Mouse (Mus musculus): ENCODE results near the gene Zfp747. TPM values are rescaled to one million over a fixed set of nuclear protein-coding genes. Genes with fewer than 3 reads are reported as not detected.
A peak's percentile ranks its signal among the peaks of the same experiment; 100 is the strongest.
"Not testable (repeated sequence)": the region's sequence is repeated elsewhere in the genome, so short reads cannot be mapped to it uniquely, and the experiment has no call there.

Zfp747 gene
- polyA plus RNA-seq, 1 experiment = 5.5 TPM

DNA sequence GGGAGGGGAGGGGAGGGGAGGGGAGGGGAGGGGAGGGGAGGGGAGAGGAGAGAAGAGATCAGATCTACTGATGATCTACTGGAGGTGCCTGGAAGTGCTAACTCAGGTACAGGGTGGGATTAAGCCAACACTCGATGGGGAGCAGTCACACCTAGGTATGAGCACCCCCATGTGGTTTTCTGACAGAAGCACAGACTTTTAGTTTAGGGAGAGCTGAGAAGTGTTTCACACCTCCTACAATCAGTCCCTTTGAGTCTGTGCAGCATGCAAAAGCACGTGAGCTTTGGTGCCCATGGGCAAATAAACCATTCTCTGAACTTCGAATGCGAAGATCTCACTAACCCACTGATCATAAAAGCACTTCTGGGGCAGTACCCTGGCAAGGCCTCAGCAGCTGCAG, 33.5 kb downstream of the Zfp747 start:
- Histone ChIP-seq H3K4me3 (ENCODE audit: insufficient read depth, low read length) (no peak overlapping the region), H3K4me1 (ENCODE audit: control insufficient read depth, insufficient read depth, low read length) (peaks cover 2% of the 10 kb centered on the region; the same call in 1 of the 2 replicates), H3K27ac (ENCODE audit: insufficient read depth, low read length) (no peak overlapping the region)
- TF ChIP-seq POLR2A (IDR thresholded peaks at IDR 0.05; ENCODE audit: extremely low read depth, insufficient read depth, low read length) = no peak
- peak; percentile 53 for TF ChIP-seq CTCF (IDR thresholded peaks at IDR 0.05; ENCODE audit: extremely low read depth, insufficient read depth, low read length)

DNA sequence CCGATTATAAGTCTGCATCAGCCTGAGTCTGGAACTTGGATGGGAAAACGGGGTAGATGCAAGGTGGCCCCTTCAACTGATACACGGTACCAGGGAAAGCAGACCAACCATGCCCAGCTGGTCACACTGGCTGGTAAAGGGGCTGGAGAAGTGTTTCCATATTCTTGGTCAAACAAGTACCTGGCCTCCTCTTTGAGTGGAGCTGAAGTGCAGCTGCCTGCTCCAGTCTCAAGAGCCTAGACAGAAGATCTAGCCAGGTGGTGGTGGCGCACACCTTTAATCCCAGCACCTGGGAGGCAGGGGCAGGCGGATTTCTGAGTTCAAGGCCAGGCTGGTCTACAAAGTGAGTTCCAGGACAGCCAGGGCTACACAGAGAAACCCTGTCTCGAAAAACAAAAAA, 34.0 kb downstream of the Zfp747 start:
- not testable (repeated sequence) for H3K4me3 ChIP-seq (ENCODE audit: insufficient read depth, low read length); H3K27ac ChIP-seq (ENCODE audit: insufficient read depth, low read length); H3K4me1 ChIP-seq (ENCODE audit: control insufficient read depth, insufficient read depth, low read length)

DNA sequence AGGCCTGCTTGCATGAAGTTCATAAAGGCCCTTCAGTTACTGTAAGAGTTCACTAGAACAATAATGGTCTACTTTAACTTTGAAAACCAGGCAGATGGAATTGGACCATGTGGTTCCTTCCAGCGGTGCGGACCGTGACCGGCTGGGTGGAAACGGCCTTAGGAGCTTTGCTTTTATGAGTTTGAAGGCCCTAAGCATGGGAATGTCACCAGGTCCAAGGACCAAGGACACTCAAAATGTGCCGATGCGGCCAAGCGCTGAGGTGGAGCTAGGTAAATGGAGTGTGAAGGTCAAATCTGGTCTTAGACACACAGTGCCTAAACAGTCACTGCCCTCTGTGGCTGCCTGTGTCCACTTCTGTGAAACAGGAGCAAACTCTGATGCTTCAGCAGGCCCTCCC, 34.5 kb downstream of the Zfp747 start:
- TF ChIP-seq CTCF (IDR thresholded peaks at IDR 0.05; ENCODE audit: extremely low read depth, insufficient read depth, low read length) = no peak
- no peak; the same call in 1 of the 2 replicates for TF ChIP-seq POLR2A (IDR thresholded peaks at IDR 0.05; ENCODE audit: extremely low read depth, insufficient read depth, low read length)
- no peak overlapping the region for H3K4me3 ChIP-seq (ENCODE audit: insufficient read depth, low read length)
- no peaks in the 10 kb centered on the region; the same call in 1 of the 2 replicates for H3K4me1 ChIP-seq (ENCODE audit: control insufficient read depth, insufficient read depth, low read length)
- no peak overlapping the region for H3K27ac ChIP-seq (ENCODE audit: insufficient read depth, low read length)

DNA sequence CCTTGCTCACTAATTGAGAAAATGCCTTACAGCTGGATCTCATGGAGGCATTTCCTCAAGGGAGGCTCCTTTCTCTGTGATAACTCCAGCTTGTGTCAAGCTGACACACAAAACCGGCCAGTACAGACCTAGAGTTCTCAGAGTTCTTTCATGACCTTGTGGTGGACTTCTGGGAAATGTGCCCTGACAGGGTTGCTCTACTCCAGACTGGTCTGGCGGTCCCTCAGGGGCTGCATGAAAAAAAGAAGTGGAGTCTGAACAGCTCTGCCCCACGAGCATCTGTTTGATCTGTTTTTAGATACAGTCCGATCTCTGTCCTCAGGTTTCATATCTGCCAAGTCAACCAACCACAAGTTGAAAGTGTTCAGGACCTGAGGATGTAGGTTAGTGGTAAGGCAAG, 38.2 kb downstream of the Zfp747 start:
- Histone ChIP-seq H3K4me3 (ENCODE audit: insufficient read depth, low read length) (no peak overlapping the region), H3K27ac (ENCODE audit: insufficient read depth, low read length) (no peak overlapping the region), H3K4me1 (ENCODE audit: control insufficient read depth, insufficient read depth, low read length) (no peaks in the 10 kb centered on the region)
- no peak for TF ChIP-seq CTCF (IDR thresholded peaks at IDR 0.05; ENCODE audit: extremely low read depth, insufficient read depth, low read length)
- TF ChIP-seq POLR2A (IDR thresholded peaks at IDR 0.05; ENCODE audit: extremely low read depth, insufficient read depth, low read length) = no peak

DNA sequence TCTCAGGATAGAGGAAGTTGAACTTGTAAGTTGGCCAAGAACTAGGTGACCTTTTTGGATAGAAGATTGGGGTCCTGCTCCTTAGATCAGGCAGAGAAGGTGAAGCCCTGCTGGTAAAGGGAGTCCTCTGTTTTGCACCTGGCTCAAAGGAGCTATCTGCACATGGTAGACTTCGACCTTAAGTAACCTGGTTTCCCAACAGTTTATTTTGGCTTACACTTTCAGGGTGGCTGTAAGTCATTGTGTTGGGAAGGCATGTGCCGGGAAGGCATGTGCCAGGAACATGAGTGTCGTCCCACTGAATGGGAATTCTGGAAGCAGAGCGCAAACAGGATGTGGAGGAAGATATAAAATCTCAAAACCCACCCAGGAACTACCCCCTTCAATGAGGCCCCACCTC, 40.2 kb downstream of the Zfp747 start:
- Histone ChIP-seq H3K4me3 (ENCODE audit: insufficient read depth, low read length) (no peak overlapping the region), H3K4me1 (ENCODE audit: control insufficient read depth, insufficient read depth, low read length) (no peaks in the 10 kb centered on the region), H3K27ac (ENCODE audit: insufficient read depth, low read length) (no peak overlapping the region)
- TF ChIP-seq POLR2A (IDR thresholded peaks at IDR 0.05; ENCODE audit: extremely low read depth, insufficient read depth, low read length) (no peak), CTCF (IDR thresholded peaks at IDR 0.05; ENCODE audit: extremely low read depth, insufficient read depth, low read length) (no peak)

DNA sequence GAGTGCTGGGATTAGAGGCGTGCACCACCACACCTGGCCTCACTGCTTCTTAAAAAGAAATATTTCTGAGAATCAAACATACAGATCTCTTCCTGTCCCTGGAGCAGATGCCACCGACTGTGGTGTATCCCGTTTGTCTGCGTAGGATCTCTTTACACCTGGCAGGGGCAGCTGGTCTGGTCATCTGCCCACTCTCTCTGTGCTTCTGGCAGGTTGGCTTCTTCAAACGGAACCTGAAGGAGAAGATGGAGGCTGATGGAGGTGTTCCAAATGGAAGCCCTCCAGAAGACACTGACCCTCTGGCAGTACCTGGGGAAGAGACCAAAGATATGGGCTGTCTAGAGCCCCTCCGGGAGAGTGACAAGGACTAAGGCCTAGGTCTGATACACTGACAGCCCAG, 42.6 kb downstream of the Zfp747 start:
- Histone ChIP-seq H3K4me3 (ENCODE audit: insufficient read depth, low read length) (no peak overlapping the region), H3K27ac (ENCODE audit: insufficient read depth, low read length) (no peak overlapping the region), H3K4me1 (ENCODE audit: control insufficient read depth, insufficient read depth, low read length) (no peaks in the 10 kb centered on the region)
- no peak for TF ChIP-seq POLR2A (IDR thresholded peaks at IDR 0.05; ENCODE audit: extremely low read depth, insufficient read depth, low read length)
- no peak for TF ChIP-seq CTCF (IDR thresholded peaks at IDR 0.05; ENCODE audit: extremely low read depth, insufficient read depth, low read length)

DNA sequence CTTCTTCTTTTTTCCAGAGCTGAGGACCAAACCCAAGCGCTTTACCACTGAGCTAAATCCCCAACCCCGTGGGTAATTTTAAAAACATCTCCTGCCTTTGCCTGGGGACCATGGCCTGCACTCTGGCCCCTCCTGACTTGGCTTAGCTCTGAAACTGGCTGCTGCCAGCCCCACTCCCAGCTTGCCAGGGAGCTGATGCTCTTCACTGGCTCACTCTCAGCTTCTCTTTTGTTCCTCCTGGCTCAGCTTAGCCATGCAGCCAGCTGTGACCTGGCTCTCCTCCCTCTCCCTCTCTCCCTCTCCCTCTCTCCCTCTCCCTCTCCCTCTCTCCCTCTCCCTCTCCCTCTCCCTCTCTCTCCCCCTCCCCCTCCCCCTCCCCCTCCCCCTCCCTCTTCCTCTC, 49.2 kb downstream of the Zfp747 start:
- H3K4me1 ChIP-seq (ENCODE audit: control insufficient read depth, insufficient read depth, low read length) = no peaks in the 10 kb centered on the region
- H3K4me3 ChIP-seq (ENCODE audit: insufficient read depth, low read length) = no peak overlapping the region
- no peak for TF ChIP-seq CTCF (IDR thresholded peaks at IDR 0.05; ENCODE audit: extremely low read depth, insufficient read depth, low read length)
- TF ChIP-seq POLR2A (IDR thresholded peaks at IDR 0.05; ENCODE audit: extremely low read depth, insufficient read depth, low read length) = no peak
- no peak overlapping the region for H3K27ac ChIP-seq (ENCODE audit: insufficient read depth, low read length)

DNA sequence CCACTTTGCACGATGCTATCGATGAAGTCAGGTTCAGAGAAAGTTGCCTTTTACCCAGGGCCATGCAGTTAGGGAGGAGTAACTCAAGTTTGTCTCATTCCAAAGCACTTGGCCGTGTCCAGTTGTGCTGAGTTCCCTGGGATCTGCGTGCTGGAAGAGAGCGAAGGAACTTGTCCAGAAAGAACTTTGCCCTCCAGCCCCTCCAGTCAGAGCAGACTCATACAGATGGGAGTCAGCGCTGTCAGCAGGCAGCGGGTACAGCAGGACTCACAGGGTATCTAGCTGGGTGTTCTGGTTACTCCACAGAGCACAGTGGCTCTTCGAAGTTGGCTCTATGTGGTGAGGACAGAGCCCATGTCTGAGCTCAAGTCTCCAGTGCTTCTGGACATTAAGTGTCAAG, 50.3 kb downstream of the Zfp747 start:
- no peak for TF ChIP-seq POLR2A (IDR thresholded peaks at IDR 0.05; ENCODE audit: extremely low read depth, insufficient read depth, low read length)
- no peak for TF ChIP-seq CTCF (IDR thresholded peaks at IDR 0.05; ENCODE audit: extremely low read depth, insufficient read depth, low read length)
- Histone ChIP-seq H3K4me3 (ENCODE audit: insufficient read depth, low read length) (no peak overlapping the region), H3K4me1 (ENCODE audit: control insufficient read depth, insufficient read depth, low read length) (no peaks in the 10 kb centered on the region), H3K27ac (ENCODE audit: insufficient read depth, low read length) (no peak overlapping the region)

DNA sequence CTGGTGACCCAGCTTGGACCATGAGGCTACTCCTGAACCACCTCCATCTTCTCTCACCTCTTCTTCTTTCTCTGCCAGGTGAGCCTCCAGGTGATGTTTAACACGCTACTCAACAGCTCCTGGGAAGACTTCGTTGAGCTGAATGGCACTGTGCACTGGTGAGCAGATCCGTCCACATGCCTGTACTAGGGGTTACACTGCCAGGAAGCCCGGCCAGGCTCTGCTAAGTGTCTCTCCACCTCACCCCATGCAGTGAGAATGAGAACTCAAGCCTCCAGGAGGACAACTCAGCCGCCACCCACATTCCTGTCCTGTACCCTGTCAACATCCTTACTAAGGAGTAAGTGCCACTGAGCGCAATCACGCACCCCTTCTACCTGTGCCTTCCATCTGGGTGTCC, 50.9 kb downstream of the Zfp747 start:
- no peak overlapping the region for H3K27ac ChIP-seq (ENCODE audit: insufficient read depth, low read length)

More for the DNA sequence above, 50.9 kb downstream of the Zfp747 start:
- Histone ChIP-seq H3K4me3 (ENCODE audit: insufficient read depth, low read length) (no peak overlapping the region), H3K4me1 (ENCODE audit: control insufficient read depth, insufficient read depth, low read length) (no peaks in the 10 kb centered on the region)
- TF ChIP-seq CTCF (IDR thresholded peaks at IDR 0.05; ENCODE audit: extremely low read depth, insufficient read depth, low read length) = no peak
- no peak for TF ChIP-seq POLR2A (IDR thresholded peaks at IDR 0.05; ENCODE audit: extremely low read depth, insufficient read depth, low read length)

Other genes with a start within 250 kb of the Zfp747 start
- gene Spn, start 238.2 kb downstream of the Zfp747 start, polyA plus RNA-seq (2012; rRNA removed) = 0.15 and 0.19 TPM in 2 replicates
- 85.0 and 99.3 TPM in 2 replicates for gene Cd2bp2, start 180.0 kb downstream of the Zfp747 start, polyA plus RNA-seq (2012; rRNA removed)
- gene Tbc1d10b, start 167.6 kb downstream of the Zfp747 start, polyA plus RNA-seq (2012; rRNA removed) = 70.4 and 76.0 TPM in 2 replicates
- 2.0 and 2.2 TPM in 2 replicates for gene Mylpf, start 167.2 kb downstream of the Zfp747 start, polyA plus RNA-seq (2012; rRNA removed)
- 13.5 and 15.5 TPM in 2 replicates for gene Zfp553, start 143.0 kb downstream of the Zfp747 start, polyA plus RNA-seq (2012; rRNA removed)
- gene Sept1, start 142.9 kb downstream of the Zfp747 start, polyA plus RNA-seq (2012; rRNA removed) = 9.2 and 10.4 TPM in 2 replicates
- 109 and 110 TPM in 2 replicates for gene Zfp771, start 131.8 kb downstream of the Zfp747 start, polyA plus RNA-seq (2012; rRNA removed)
- gene Dctpp1, start 115.3 kb downstream of the Zfp747 start, polyA plus RNA-seq (2012; rRNA removed) = 33.0 and 37.4 TPM in 2 replicates
- 26.2 and 27.5 TPM in 2 replicates for gene Sephs2, start 102.0 kb downstream of the Zfp747 start, polyA plus RNA-seq (2012; rRNA removed)
- 1.1 and 1.3 TPM in 2 replicates for gene Itgal, start 79.8 kb downstream of the Zfp747 start, polyA plus RNA-seq (2012; rRNA removed)
- gene Zfp768, start 30.5 kb downstream of the Zfp747 start, polyA plus RNA-seq (2012; rRNA removed) = 14.2 and 14.6 TPM in 2 replicates
- 2.7 TPM in 2 replicates for gene 9130019O22Rik, start 11.1 kb upstream of the Zfp747 start, polyA plus RNA-seq (2012; rRNA removed)
- gene E430018J23Rik, start 17.6 kb upstream of the Zfp747 start, polyA plus RNA-seq (2012; rRNA removed) = 5.4 and 8.3 TPM in 2 replicates
- 3.4 and 3.9 TPM in 2 replicates for gene Zfp764, start 30.8 kb upstream of the Zfp747 start, polyA plus RNA-seq (2012; rRNA removed)
- 19.2 and 19.3 TPM in 2 replicates for gene Zfp688, start 46.0 kb upstream of the Zfp747 start, polyA plus RNA-seq (2012; rRNA removed)
- gene Zfp689, start 73.1 kb upstream of the Zfp747 start, polyA plus RNA-seq (2012; rRNA removed) = 5.3 and 5.8 TPM in 2 replicates
- 44.0 and 44.8 TPM in 2 replicates for gene Prr14, start 83.6 kb upstream of the Zfp747 start, polyA plus RNA-seq (2012; rRNA removed)
- 26.6 and 27.1 TPM in 2 replicates for gene Fbrs, start 103.1 kb upstream of the Zfp747 start, polyA plus RNA-seq (2012; rRNA removed)
- 24.7 and 26.4 TPM in 2 replicates for gene Srcap, start 135.9 kb upstream of the Zfp747 start, polyA plus RNA-seq (2012; rRNA removed)
- 11.3 and 13.3 TPM in 2 replicates for gene Gm42715, start 143.5 kb upstream of the Zfp747 start, polyA plus RNA-seq (2012; rRNA removed)
- not detected in 2 replicates for gene Tmem265, start 185.3 kb upstream of the Zfp747 start, polyA plus RNA-seq (2012; rRNA removed)
- gene Phkg2, start 197.3 kb upstream of the Zfp747 start, polyA plus RNA-seq (2012; rRNA removed) = 143 and 150 TPM in 2 replicates
- 22.0 and 22.3 TPM in 2 replicates for gene Ccdc189, start 212.5 kb upstream of the Zfp747 start, polyA plus RNA-seq (2012; rRNA removed)
- 48.0 and 51.1 TPM in 2 replicates for gene Rnf40, start 212.7 kb upstream of the Zfp747 start, polyA plus RNA-seq (2012; rRNA removed)
- gene Zfp629, start 239.7 kb upstream of the Zfp747 start, polyA plus RNA-seq (2012; rRNA removed) = 16.9 and 19.5 TPM in 2 replicates

All from cortical plate, adult 2 months (tissue).